Mouse (Mus musculus): Measurements from ENCODE around the gene Zfp764.
"Not testable (repeated sequence)": the region's sequence is repeated elsewhere in the genome, so short reads cannot be mapped to it uniquely, and the experiment has no call there.

Gene Zfp764

GRCm38 (mm10) chr7:127406002-127406987, at the start of gene Zfp764:
Gene Zfp764 (minus strand): TSS chr7:127406822.
- DNase-seq (ENCODE audit: low read depth) = peak; percentile 96

- no peak for DNase-seq (ENCODE audit: low read depth)
Measured at GRCm38 (mm10) chr7:127454905-127455304, 48.3 kb upstream of the Zfp764 start.

GRCm38 (mm10) chr7:127453056-127453455, 46.4 kb upstream of the Zfp764 start:
- DNase-seq (ENCODE audit: low read depth) = no peak

GRCm38 (mm10) chr7:127449966-127450365, 43.3 kb upstream of the Zfp764 start:
- DNase-seq (ENCODE audit: low read depth) = no peak

GRCm38 (mm10) chr7:127448521-127449300, 42.1 kb upstream of the Zfp764 start, which contains the start of gene Zfp689:
Gene Zfp689 (minus strand): TSS chr7:127449158.
- peak; percentile 100 for DNase-seq (ENCODE audit: low read depth)

GRCm38 (mm10) chr7:127443976-127444375, 37.4 kb upstream of the Zfp764 start:
- DNase-seq (ENCODE audit: low read depth) = no peak

- DNase-seq (ENCODE audit: low read depth) = peak; percentile 63
Measured at GRCm38 (mm10) chr7:127437724-127438123, 31.1 kb upstream of the Zfp764 start.

- DNase-seq (ENCODE audit: low read depth) = no peak
Measured at GRCm38 (mm10) chr7:127435206-127435605, 28.6 kb upstream of the Zfp764 start.

- no peak for DNase-seq (ENCODE audit: low read depth)
Measured at GRCm38 (mm10) chr7:127426354-127426753, 19.7 kb upstream of the Zfp764 start.

- no peak for DNase-seq (ENCODE audit: low read depth)
Measured at GRCm38 (mm10) chr7:127425911-127426310, 19.3 kb upstream of the Zfp764 start.

GRCm38 (mm10) chr7:127425291-127425690, 18.7 kb upstream of the Zfp764 start:
- no peak for DNase-seq (ENCODE audit: low read depth)

GRCm38 (mm10) chr7:127422247-127422646, 15.6 kb upstream of the Zfp764 start:
- no peak for DNase-seq (ENCODE audit: low read depth)

- DNase-seq (ENCODE audit: low read depth) = peak; percentile 98
Measured at GRCm38 (mm10) chr7:127421388-127422191, 15.0 kb upstream of the Zfp764 start, which contains the start of gene Zfp688. Gene Zfp688 (minus strand): TSS chr7:127422068.

- DNase-seq (ENCODE audit: low read depth) = no peak
Measured at GRCm38 (mm10) chr7:127411418-127411817, 4.8 kb upstream of the Zfp764 start.

GRCm38 (mm10) chr7:127404101-127404500, 2.5 kb downstream of the Zfp764 start:
- not testable (repeated sequence) for DNase-seq (ENCODE audit: low read depth)

- DNase-seq (ENCODE audit: low read depth) = no peak
Measured at GRCm38 (mm10) chr7:127402980-127403379, 3.6 kb downstream of the Zfp764 start.

- DNase-seq (ENCODE audit: low read depth) = no peak
Measured at GRCm38 (mm10) chr7:127400355-127400754, 6.3 kb downstream of the Zfp764 start.

- no peak for DNase-seq (ENCODE audit: low read depth)
Measured at GRCm38 (mm10) chr7:127393944-127394333, 12.7 kb downstream of the Zfp764 start.

GRCm38 (mm10) chr7:127393157-127393943, 13.3 kb downstream of the Zfp764 start, which contains the start of gene E430018J23Rik:
Gene E430018J23Rik (minus strand): TSS chr7:127393629.
- peak; percentile 100 for DNase-seq (ENCODE audit: low read depth)

GRCm38 (mm10) chr7:127392251-127392824, 14.3 kb downstream of the Zfp764 start:
- DNase-seq (ENCODE audit: low read depth) = no peak

All from induced T-regulatory cell, adult 2 months (primary cell).